Mouse (Mus musculus) macrophage (primary cell): ENCODE data around the gene Macrod1. TPM values are rescaled to one million over a fixed set of nuclear protein-coding genes. Genes with fewer than 3 reads are reported as not detected.

Experiments used
- H3K27ac ChIP-seq: fragments of 350-480 bp; formaldehyde crosslinking; 2 replicates; pipeline ENCODE4 v1.9.0; 2021
- H3K36me3 ChIP-seq: fragments of 350-480 bp; formaldehyde crosslinking; 2 replicates; pipeline ENCODE4 v1.9.0; 2021; ENCODE audit errors: inconsistent target
- H3K4me3 ChIP-seq: fragments of 350-480 bp; formaldehyde crosslinking; 2 replicates; pipeline ENCODE4 v1.9.0; 2021; ENCODE audit errors: inconsistent target
- H3K79me2 ChIP-seq: fragments of 350-480 bp; formaldehyde crosslinking; 2 replicates; pipeline ENCODE4 v1.9.0; 2021; ENCODE audit errors: inconsistent target
- WGBS: methylation state at CpG from one replicate; pipeline ENCODE4 v1.1.7; 2026; ENCODE audit warnings: inconsistent platforms; ENCODE audit not compliant: missing documents; 5-methylcytosine and 5-hydroxymethylcytosine counted together
- polyA plus RNA-seq: library from polyadenylated mRNA; stranded (reverse); fragments of 250-400 nt; gene quantifications from 3 replicates; pipeline ENCODE4 v1.2.4, GENCODE M21; 2018; ENCODE audit warnings: inconsistent platforms

Macrod1 gene
- polyA plus RNA-seq, 1 experiment from 2014 or later = 7.3 TPM

DNA sequence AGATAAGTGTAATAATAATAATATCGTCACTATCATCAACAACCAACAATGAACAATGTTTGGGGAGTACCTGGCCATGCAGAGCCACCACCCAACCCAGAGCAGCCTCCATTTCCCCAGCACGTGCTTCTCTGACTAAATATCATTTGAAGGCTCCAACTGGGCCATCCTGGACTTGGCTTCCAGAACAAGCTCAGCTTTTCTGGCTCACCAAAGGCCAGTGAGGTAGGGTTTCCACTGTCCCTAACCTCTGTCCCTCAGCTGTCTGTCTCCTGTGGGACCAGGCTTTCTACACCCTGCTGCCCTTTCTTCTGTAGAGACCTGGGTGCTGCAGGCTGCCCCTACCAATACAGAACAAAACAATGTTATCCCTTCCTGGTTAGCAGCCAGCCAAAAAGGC lies 50.0 kb downstream of the Macrod1 start:
- Histone ChIP-seq H3K79me2 (no peaks in the 10 kb centered on the region), H3K27ac (no peak overlapping the region), H3K36me3 (no peaks in the 10 kb centered on the region), H3K4me3 (no peak overlapping the region)
- WGBS = 100% methylated on average over 2 of the region's 2 CpGs

DNA sequence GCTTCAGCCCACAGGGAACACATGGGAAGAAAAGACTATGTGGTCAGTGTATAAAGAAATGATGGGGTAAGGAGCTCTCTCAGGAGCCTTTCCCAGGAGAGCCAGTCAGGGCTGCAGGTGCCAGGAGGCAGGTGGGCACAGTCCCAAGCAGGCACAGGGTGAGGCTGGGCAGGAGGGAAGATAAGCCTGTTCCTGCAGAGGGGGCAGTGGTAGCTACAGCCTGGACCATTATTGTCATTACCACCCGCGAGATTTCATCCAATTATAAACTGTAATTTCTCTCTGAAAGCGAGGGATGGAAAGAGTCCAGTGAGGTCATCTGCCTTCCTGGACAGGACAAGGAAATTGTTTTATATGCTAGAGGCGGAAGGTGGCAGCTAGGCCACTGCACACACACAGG lies 50.6 kb downstream of the Macrod1 start:
- Histone ChIP-seq H3K79me2 (no peaks in the 10 kb centered on the region), H3K36me3 (no peaks in the 10 kb centered on the region), H3K27ac (no peak overlapping the region), H3K4me3 (no peak overlapping the region)
- 90% methylated on average over 4 of the region's 4 CpGs for WGBS

- no peaks in the 10 kb centered on the region for H3K79me2 ChIP-seq
- WGBS = 56% methylated on average over 6 of the region's 6 CpGs
- no peak overlapping the region for H3K4me3 ChIP-seq
- H3K27ac ChIP-seq = no peak overlapping the region
- no peaks in the 10 kb centered on the region for H3K36me3 ChIP-seq
Measured at GRCm38 (mm10) chr19:7108114-7108905, 51.7 kb downstream of the Macrod1 start.

DNA sequence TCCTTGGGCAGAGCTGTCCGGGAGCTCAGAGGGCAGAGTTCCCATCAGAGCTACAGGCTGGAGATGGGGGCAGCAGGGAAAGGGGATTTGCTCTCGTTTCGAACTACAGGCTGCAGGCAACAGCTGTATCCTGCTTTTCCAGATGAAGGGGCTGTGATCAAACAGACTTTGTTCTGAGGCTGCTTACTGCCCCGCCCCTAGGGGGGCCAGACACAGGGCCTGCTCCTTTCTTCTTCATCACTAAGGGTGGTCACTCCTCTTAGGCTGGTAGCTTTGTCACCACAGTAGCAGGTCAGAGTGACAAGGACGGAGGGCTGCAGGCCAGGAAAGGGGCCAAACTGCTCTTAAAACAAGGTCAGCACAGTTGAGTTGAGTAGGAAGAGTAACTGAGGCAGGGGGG lies 53.5 kb downstream of the Macrod1 start:
- no peak overlapping the region for H3K4me3 ChIP-seq
- H3K36me3 ChIP-seq = no peaks in the 10 kb centered on the region
- no peak overlapping the region for H3K27ac ChIP-seq
- 67% methylated on average over 5 of the region's 5 CpGs for WGBS
- H3K79me2 ChIP-seq = no peaks in the 10 kb centered on the region

GRCm38 (mm10) chr19:7110875-7111274 lies 54.3 kb downstream of the Macrod1 start:
- Histone ChIP-seq H3K79me2 (no peaks in the 10 kb centered on the region), H3K27ac (no peak overlapping the region), H3K4me3 (no peak overlapping the region), H3K36me3 (no peaks in the 10 kb centered on the region)
- WGBS = 98% methylated on average over 6 of the region's 6 CpGs

DNA sequence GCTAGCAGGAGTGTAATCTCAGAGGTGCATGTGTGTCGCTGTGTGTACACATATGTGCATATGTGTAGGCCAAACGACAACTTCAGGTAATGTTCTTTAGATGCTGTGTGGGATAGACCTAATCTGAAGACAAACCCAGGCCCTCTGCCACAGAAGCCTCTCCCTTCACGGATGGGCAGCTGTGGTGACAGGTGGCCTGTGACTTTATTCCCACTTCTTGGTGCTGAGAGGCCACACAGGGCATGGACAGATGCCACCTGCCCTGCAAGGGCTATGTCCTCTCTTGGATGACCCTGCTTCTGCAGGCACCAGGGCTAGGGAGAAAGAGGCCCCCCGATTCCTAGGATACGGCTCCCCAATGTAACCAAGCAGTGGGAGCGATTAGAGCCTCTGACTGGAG lies 54.7 kb downstream of the Macrod1 start:
- H3K27ac ChIP-seq = no peak overlapping the region
- WGBS = 94% methylated on average over 6 of the region's 6 CpGs
- no peaks in the 10 kb centered on the region for H3K36me3 ChIP-seq
- no peak overlapping the region for H3K4me3 ChIP-seq
- no peaks in the 10 kb centered on the region for H3K79me2 ChIP-seq

DNA sequence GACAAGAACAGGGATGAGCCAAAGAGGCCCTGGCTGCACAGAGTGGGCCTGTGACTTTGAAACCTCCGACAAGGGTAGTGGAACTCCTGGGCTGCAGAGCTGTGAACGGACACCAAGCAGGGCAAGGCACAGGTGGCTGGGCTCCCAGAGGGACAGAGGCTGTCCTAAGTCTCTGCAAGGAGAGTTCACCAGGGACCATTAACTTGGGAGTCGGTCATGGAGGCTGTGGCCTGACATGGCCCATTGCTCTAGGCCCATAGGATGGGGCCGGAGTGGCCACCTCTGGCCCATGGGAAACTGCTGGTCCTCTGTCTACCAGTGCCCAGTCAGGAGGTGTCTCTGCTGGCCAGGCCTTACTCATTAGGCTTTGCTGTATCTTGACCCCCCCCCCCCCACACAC lies 55.1 kb downstream of the Macrod1 start:
- Histone ChIP-seq H3K27ac (no peak overlapping the region), H3K79me2 (no peaks in the 10 kb centered on the region), H3K36me3 (no peaks in the 10 kb centered on the region), H3K4me3 (no peak overlapping the region)
- WGBS = 86% methylated on average over 4 of the region's 4 CpGs

GRCm38 (mm10) chr19:7112628-7113027 lies 56.0 kb downstream of the Macrod1 start:
- no peak overlapping the region for H3K4me3 ChIP-seq
- H3K79me2 ChIP-seq = no peaks in the 10 kb centered on the region
- no peaks in the 10 kb centered on the region for H3K36me3 ChIP-seq
- 79% methylated on average over 3 of the region's 3 CpGs for WGBS
- no peak overlapping the region for H3K27ac ChIP-seq

GRCm38 (mm10) chr19:7113574-7113973 lies 57.0 kb downstream of the Macrod1 start:
- H3K27ac ChIP-seq = no peak overlapping the region
- 63% methylated on average over 14 of the region's 14 CpGs for WGBS

DNA sequence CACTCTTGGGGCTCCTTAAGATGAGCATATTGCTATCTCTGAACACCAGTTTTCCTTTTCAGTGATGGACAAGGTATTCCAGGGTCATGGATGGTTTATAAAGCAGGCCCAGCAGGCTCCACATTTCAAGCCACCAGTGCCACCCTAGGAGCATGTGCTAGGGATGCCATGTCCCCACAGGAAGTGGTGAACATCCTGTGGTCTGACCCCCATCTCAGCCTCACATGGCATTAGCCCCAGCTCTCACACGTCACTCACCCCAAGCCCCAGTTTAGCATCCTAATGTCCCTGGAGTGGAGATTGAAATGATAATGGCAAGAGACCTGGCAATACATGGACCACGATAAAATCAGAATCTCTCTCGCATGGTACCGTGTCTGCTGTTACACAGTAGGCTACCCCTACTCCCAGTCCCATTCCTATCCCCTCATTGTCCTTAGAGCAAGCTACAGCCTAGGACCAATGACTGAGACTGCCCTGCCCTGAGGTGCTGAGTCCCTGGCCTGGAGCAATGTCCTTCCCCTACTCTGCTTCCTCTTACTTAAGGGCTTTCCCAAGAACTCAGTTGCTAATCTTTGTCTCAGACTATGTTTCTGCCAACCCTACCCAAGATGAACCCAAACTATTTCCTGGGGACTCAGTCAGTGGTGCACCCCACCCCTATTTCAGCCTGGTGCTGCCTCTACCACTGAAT lies 59.6 kb downstream of the Macrod1 start:
- WGBS = 26% methylated on average over 4 of the region's 4 CpGs
- H3K79me2 ChIP-seq = no peaks in the 10 kb centered on the region
- H3K36me3 ChIP-seq = no peaks in the 10 kb centered on the region
- no peak overlapping the region for H3K27ac ChIP-seq
- H3K4me3 ChIP-seq = no peak overlapping the region

More at GRCm38 (mm10) chr19:7113574-7113973, 57.0 kb downstream of the Macrod1 start:
- no peaks in the 10 kb centered on the region for H3K36me3 ChIP-seq
- no peaks in the 10 kb centered on the region for H3K79me2 ChIP-seq
- no peak overlapping the region for H3K4me3 ChIP-seq

GRCm38 (mm10) chr19:7117141-7117540 lies 60.5 kb downstream of the Macrod1 start:
- H3K4me3 ChIP-seq = no peak overlapping the region
- no peaks in the 10 kb centered on the region for H3K79me2 ChIP-seq
- WGBS = 41% methylated on average over 4 of the region's 4 CpGs
- H3K36me3 ChIP-seq = no peaks in the 10 kb centered on the region
- H3K27ac ChIP-seq = no peak overlapping the region

- H3K27ac ChIP-seq = no peak overlapping the region
- H3K4me3 ChIP-seq = no peak overlapping the region
- 42% methylated on average over 7 of the region's 8 CpGs for WGBS
- H3K36me3 ChIP-seq = no peaks in the 10 kb centered on the region
- no peaks in the 10 kb centered on the region for H3K79me2 ChIP-seq
Measured at GRCm38 (mm10) chr19:7117653-7118307, 61.2 kb downstream of the Macrod1 start.

DNA sequence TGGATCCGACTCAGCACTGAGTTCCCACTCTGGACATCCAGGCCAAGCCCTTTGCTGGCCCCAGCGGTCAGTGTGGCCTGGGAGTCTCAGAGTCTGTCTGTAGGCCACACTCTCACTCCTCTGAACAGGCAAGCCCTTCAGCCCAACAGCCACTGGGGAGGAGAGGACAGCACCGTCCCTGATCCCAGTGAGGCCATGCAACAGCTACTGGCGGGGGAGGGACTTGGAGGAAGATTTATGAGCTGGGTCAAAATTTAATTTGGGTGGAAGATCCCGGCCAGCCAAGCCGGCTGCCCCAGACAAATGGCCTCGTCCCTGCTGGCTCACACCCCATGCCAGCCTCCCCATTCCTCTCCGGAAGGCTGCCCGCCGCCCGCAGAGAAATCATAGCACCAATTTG lies 64.6 kb downstream of the Macrod1 start:
- 89% methylated on average over 11 of the region's 11 CpGs for WGBS

DNA sequence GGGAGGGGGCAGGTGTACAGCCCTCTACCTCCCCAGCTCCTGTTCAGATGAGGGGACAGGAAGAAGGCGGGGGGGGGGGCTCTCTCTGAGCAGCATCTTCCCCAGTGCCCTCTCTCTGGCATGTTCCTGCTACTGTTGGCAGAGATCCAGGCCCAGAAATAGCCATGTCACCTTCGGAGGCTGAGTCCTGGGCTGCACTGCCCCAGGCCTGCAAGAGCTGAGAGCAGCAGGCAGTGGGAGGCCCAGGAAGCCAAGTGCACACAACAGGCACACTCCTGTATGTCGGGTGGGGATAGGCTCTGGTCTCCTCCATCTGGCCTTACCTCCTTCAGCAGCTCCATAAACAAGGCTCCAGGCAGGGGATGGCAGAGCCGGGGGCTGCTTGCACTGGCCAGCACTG lies 65.7 kb downstream of the Macrod1 start:
- 40% methylated on average over 4 of the region's 4 CpGs for WGBS
- H3K36me3 ChIP-seq = no peaks in the 10 kb centered on the region
- no peak overlapping the region for H3K4me3 ChIP-seq
- H3K27ac ChIP-seq = no peak overlapping the region
- no peaks in the 10 kb centered on the region for H3K79me2 ChIP-seq

More for the DNA sequence above, 64.6 kb downstream of the Macrod1 start:
- H3K36me3 ChIP-seq = no peaks in the 10 kb centered on the region
- H3K27ac ChIP-seq = no peak overlapping the region
- H3K79me2 ChIP-seq = no peaks in the 10 kb centered on the region
- H3K4me3 ChIP-seq = no peak overlapping the region
